Mouse (Mus musculus): ENCODE measurements around the gene Nrp1. TPM values are rescaled to one million over a fixed set of nuclear protein-coding genes. Genes with fewer than 3 reads are reported as not detected.

Gene Nrp1
- polyA plus RNA-seq, 1 experiment from 2014 or later = 42.8 TPM

DNA sequence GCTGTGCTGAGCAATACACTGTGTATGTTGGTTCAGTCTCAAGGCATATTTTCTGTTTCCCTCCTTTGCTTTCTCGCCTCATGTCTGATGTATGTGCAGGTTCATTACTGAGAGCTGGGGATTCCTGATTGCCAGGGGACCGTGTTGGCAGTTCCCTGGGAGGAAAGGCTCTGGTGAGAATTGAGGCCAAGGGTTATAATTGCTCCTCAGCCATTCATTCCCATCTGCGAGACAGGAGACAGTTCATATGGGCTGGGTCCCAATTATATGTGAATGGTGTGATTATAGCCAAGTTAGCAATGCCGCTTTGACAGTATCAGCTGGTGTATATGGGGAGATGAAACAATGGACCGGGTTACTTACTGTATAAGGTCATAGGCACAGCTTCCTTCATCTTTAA lies 14.3 kb downstream of the Nrp1 start:
- Histone ChIP-seq H3K4me2 (ENCODE audit: low read depth, low read length) (no peak overlapping the region), H3K27ac (replicated peaks; ENCODE audit: low read depth, low read length) (no peak overlapping the region), H3K27me3 (ENCODE audit: control insufficient read depth, insufficient read depth, low read length) (no peaks in the 10 kb centered on the region), H3K9ac (replicated peaks; ENCODE audit: low read length) (no peak overlapping the region), H3K36me3 (replicated peaks; ENCODE audit: control insufficient read depth, insufficient read depth, low read depth, low read length) (no peaks in the 10 kb centered on the region), H3K4me1 (ENCODE audit: control insufficient read depth, insufficient read depth, low read length) (no peaks in the 10 kb centered on the region), H3K9me3 (replicated peaks; ENCODE audit: control insufficient read depth, low read length) (no peaks in the 10 kb centered on the region), H3K4me3 (ENCODE audit: low read depth, low read length) (no peak overlapping the region)
- no peak for ATAC-seq (replicated peaks; ENCODE audit: insufficient number of reproducible peaks, low FRiP score, low TSS enrichment, low read depth)
- 77% methylated on average over 5 of the region's 5 CpGs for WGBS
- no peak for DNase-seq (ENCODE audit: low spot score)

DNA sequence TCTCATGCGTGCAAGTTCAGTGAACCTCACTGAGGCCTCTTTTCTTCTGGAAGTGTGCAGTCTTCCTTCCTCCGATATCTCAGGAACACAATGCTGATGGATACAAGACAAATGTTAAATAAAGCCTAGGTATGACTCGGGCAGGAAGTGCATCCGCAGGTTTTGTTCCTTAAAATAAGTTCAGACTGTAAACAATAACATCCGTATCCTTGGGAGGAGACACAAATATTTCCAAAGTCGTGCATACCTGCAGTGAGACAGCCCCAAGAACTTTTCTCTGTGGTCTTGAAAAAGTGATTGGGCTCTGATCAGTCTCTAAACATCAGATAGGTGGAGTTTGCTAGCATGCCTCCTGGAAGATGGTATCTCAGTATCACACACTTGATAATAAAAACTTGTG lies 15.0 kb downstream of the Nrp1 start:
- WGBS = 84% methylated on average over 6 of the region's 6 CpGs
- Histone ChIP-seq H3K4me2 (ENCODE audit: low read depth, low read length) (no peak overlapping the region), H3K36me3 (replicated peaks; ENCODE audit: control insufficient read depth, insufficient read depth, low read depth, low read length) (no peaks in the 10 kb centered on the region), H3K4me3 (ENCODE audit: low read depth, low read length) (no peak overlapping the region), H3K9ac (replicated peaks; ENCODE audit: low read length) (no peak overlapping the region), H3K27me3 (ENCODE audit: control insufficient read depth, insufficient read depth, low read length) (no peaks in the 10 kb centered on the region), H3K27ac (replicated peaks; ENCODE audit: low read depth, low read length) (no peak overlapping the region), H3K9me3 (replicated peaks; ENCODE audit: control insufficient read depth, low read length) (no peaks in the 10 kb centered on the region), H3K4me1 (ENCODE audit: control insufficient read depth, insufficient read depth, low read length) (no peaks in the 10 kb centered on the region)
- DNase-seq (ENCODE audit: low spot score) = no peak
- no peak for ATAC-seq (replicated peaks; ENCODE audit: insufficient number of reproducible peaks, low FRiP score, low TSS enrichment, low read depth)

DNA sequence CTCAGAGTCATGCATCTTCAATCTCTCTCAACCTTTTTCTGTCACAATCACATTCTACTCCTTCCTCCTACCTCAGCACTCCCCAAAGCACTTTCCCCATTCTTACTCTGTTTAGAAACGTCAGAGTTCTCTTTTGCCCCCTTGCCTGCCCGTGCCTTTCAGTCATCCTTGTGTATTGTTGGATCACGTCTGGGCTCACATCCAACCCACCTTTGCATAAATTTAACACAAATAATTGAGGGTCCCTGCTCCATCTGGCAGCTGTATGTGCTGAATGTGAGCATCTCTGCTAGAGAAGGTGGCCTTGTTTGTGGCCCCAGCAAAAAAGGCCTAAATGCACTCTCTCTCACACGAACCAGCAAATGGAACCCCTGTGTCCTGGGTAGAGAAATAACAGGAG lies 16.9 kb downstream of the Nrp1 start:
- Histone ChIP-seq H3K4me3 (ENCODE audit: low read depth, low read length) (no peak overlapping the region), H3K27ac (replicated peaks; ENCODE audit: low read depth, low read length) (no peak overlapping the region)
- 75% methylated on average over 4 of the region's 4 CpGs for WGBS

DNA sequence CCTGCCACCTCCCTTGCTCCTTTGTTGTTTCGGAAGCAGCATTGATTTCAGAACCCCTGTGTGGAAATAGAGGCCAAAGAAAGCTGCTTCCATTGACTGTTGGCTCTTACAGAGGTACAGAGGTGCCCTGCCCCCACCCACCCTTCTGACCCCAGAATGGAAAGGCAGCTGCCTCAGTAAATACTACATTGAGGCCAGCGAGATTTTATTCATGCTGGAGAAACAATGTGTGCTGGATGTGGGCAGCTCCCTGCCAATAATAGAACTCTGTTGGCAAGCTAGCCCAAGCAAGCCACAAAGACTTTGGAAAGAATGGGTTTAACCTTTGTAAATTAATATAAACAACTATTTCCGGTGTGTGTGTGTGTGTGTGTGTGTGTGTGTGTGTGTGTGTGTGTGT lies 24.8 kb downstream of the Nrp1 start:
- 54% methylated on average over 3 of the region's 3 CpGs for WGBS
- DNase-seq (ENCODE audit: low spot score) (no peak), ATAC-seq (replicated peaks; ENCODE audit: insufficient number of reproducible peaks, low FRiP score, low TSS enrichment, low read depth) (no peak)
- Histone ChIP-seq H3K9ac (replicated peaks; ENCODE audit: low read length) (no peak overlapping the region), H3K9me3 (replicated peaks; ENCODE audit: control insufficient read depth, low read length) (no peaks in the 10 kb centered on the region), H3K36me3 (replicated peaks; ENCODE audit: control insufficient read depth, insufficient read depth, low read depth, low read length) (no peaks in the 10 kb centered on the region), H3K4me2 (ENCODE audit: low read depth, low read length) (no peak overlapping the region), H3K27me3 (ENCODE audit: control insufficient read depth, insufficient read depth, low read length) (no peaks in the 10 kb centered on the region), H3K4me3 (ENCODE audit: low read depth, low read length) (no peak overlapping the region), H3K4me1 (ENCODE audit: control insufficient read depth, insufficient read depth, low read length) (no peaks in the 10 kb centered on the region), H3K27ac (replicated peaks; ENCODE audit: low read depth, low read length) (no peak overlapping the region)

More for the DNA sequence above, 16.9 kb downstream of the Nrp1 start:
- no peak overlapping the region for H3K4me2 ChIP-seq (ENCODE audit: low read depth, low read length)
- no peak overlapping the region for H3K9ac ChIP-seq (replicated peaks; ENCODE audit: low read length)
- no peaks in the 10 kb centered on the region for H3K27me3 ChIP-seq (ENCODE audit: control insufficient read depth, insufficient read depth, low read length)
- ATAC-seq (replicated peaks; ENCODE audit: insufficient number of reproducible peaks, low FRiP score, low TSS enrichment, low read depth) (no peak), DNase-seq (ENCODE audit: low spot score) (no peak)
- no peaks in the 10 kb centered on the region for H3K36me3 ChIP-seq (replicated peaks; ENCODE audit: control insufficient read depth, insufficient read depth, low read depth, low read length)
- H3K9me3 ChIP-seq (replicated peaks; ENCODE audit: control insufficient read depth, low read length) = no peaks in the 10 kb centered on the region
- no peaks in the 10 kb centered on the region for H3K4me1 ChIP-seq (ENCODE audit: control insufficient read depth, insufficient read depth, low read length)

- no peak overlapping the region for H3K4me3 ChIP-seq (ENCODE audit: low read depth, low read length)
- no peaks in the 10 kb centered on the region for H3K4me1 ChIP-seq (ENCODE audit: control insufficient read depth, insufficient read depth, low read length)
- no peak overlapping the region for H3K4me2 ChIP-seq (ENCODE audit: low read depth, low read length)
- H3K36me3 ChIP-seq (replicated peaks; ENCODE audit: control insufficient read depth, insufficient read depth, low read depth, low read length) = no peaks in the 10 kb centered on the region
- WGBS = 60% methylated on average over 2 of the region's 2 CpGs
- H3K27ac ChIP-seq (replicated peaks; ENCODE audit: low read depth, low read length) = no peak overlapping the region
- DNase-seq (ENCODE audit: low spot score) (no peak), ATAC-seq (replicated peaks; ENCODE audit: insufficient number of reproducible peaks, low FRiP score, low TSS enrichment, low read depth) (no peak)
- no peak overlapping the region for H3K9ac ChIP-seq (replicated peaks; ENCODE audit: low read length)
- no peaks in the 10 kb centered on the region for H3K9me3 ChIP-seq (replicated peaks; ENCODE audit: control insufficient read depth, low read length)
- H3K27me3 ChIP-seq (ENCODE audit: control insufficient read depth, insufficient read depth, low read length) = no peaks in the 10 kb centered on the region
These were observed 26.0 kb downstream of the Nrp1 start for GRCm38 (mm10) chr8:128384366-128384765.

- peak; percentile 25 for DNase-seq (ENCODE audit: low spot score)
- H3K27me3 ChIP-seq (ENCODE audit: control insufficient read depth, insufficient read depth, low read length) = no peaks in the 10 kb centered on the region
- ATAC-seq (replicated peaks; ENCODE audit: insufficient number of reproducible peaks, low FRiP score, low TSS enrichment, low read depth) = no peak
- H3K4me1 ChIP-seq (ENCODE audit: control insufficient read depth, insufficient read depth, low read length) = no peaks in the 10 kb centered on the region
- H3K9ac ChIP-seq (replicated peaks; ENCODE audit: low read length) = no peak overlapping the region
- no peaks in the 10 kb centered on the region for H3K36me3 ChIP-seq (replicated peaks; ENCODE audit: control insufficient read depth, insufficient read depth, low read depth, low read length)
- no peaks in the 10 kb centered on the region for H3K9me3 ChIP-seq (replicated peaks; ENCODE audit: control insufficient read depth, low read length)
- WGBS = 37% methylated on average over 5 of the region's 5 CpGs
- H3K4me2 ChIP-seq (ENCODE audit: low read depth, low read length) = no peak overlapping the region
- no peak overlapping the region for H3K4me3 ChIP-seq (ENCODE audit: low read depth, low read length)
- H3K27ac ChIP-seq (replicated peaks; ENCODE audit: low read depth, low read length) = no peak overlapping the region
These were observed 26.5 kb downstream of the Nrp1 start for GRCm38 (mm10) chr8:128384921-128385332.

DNA sequence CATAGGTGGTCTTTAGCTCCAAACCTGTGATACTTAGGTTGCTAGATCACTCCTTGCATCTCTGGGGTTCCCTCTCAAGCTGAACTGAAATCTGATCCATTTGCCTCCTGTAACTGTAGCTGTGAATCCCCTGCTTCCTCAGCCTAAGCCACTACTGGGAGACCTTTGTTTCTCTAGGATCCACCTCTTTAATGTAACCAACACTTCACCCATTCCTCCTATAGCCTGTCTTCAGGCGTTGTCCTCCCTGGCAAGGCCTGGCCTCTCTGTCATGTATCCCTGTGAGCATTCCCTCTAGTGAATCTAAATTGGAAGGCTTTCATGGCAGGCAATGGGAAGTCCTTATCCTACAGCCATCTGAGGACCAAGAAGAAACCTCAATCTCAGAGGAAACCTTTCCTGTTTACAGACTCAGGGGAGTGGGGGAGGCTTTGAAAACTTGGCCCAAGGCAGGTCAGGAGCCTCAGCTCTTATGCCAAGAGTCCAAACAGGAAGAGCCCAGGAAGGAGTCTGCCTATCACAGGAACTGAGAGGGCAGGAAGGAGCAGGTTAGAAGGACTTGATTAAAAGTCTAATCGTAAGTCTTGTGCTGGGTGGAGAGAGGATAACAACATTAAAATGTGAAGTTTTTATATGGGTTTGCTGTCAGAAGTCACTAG lies 28.7 kb downstream of the Nrp1 start:
- Histone ChIP-seq H3K27me3 (ENCODE audit: control insufficient read depth, insufficient read depth, low read length) (no peaks in the 10 kb centered on the region), H3K27ac (replicated peaks; ENCODE audit: low read depth, low read length) (no peak overlapping the region), H3K4me2 (ENCODE audit: low read depth, low read length) (no peak overlapping the region), H3K36me3 (replicated peaks; ENCODE audit: control insufficient read depth, insufficient read depth, low read depth, low read length) (no peaks in the 10 kb centered on the region), H3K4me3 (ENCODE audit: low read depth, low read length) (no peak overlapping the region), H3K9ac (replicated peaks; ENCODE audit: low read length) (no peak overlapping the region), H3K9me3 (replicated peaks; ENCODE audit: control insufficient read depth, low read length) (no peaks in the 10 kb centered on the region), H3K4me1 (ENCODE audit: control insufficient read depth, insufficient read depth, low read length) (no peaks in the 10 kb centered on the region)
- ATAC-seq (replicated peaks; ENCODE audit: insufficient number of reproducible peaks, low FRiP score, low TSS enrichment, low read depth) (no peak), DNase-seq (ENCODE audit: low spot score) (no peak)
- 52% methylated on average over 2 of the region's 2 CpGs for WGBS

GRCm38 (mm10) chr8:128390759-128391158 lies 32.4 kb downstream of the Nrp1 start:
- Histone ChIP-seq H3K36me3 (replicated peaks; ENCODE audit: control insufficient read depth, insufficient read depth, low read depth, low read length) (no peaks in the 10 kb centered on the region), H3K27me3 (ENCODE audit: control insufficient read depth, insufficient read depth, low read length) (no peaks in the 10 kb centered on the region), H3K9ac (replicated peaks; ENCODE audit: low read length) (no peak overlapping the region), H3K27ac (replicated peaks; ENCODE audit: low read depth, low read length) (no peak overlapping the region), H3K4me2 (ENCODE audit: low read depth, low read length) (no peak overlapping the region), H3K4me1 (ENCODE audit: control insufficient read depth, insufficient read depth, low read length) (no peaks in the 10 kb centered on the region), H3K4me3 (ENCODE audit: low read depth, low read length) (no peak overlapping the region), H3K9me3 (replicated peaks; ENCODE audit: control insufficient read depth, low read length) (no peaks in the 10 kb centered on the region)
- no peak for ATAC-seq (replicated peaks; ENCODE audit: insufficient number of reproducible peaks, low FRiP score, low TSS enrichment, low read depth)
- DNase-seq (ENCODE audit: low spot score) = no peak

Data from embryonic facial prominence, embryonic 11.5 days (tissue).